Mouse (Mus musculus) embryo, embryonic 11 days (tissue): ENCODE results near the gene Hes7.

Source experiments
- DNase-seq: peaks from one replicate; pipeline ENCODE4 v3.0.0-alpha.2; 2015

Hes7 gene

DNA sequence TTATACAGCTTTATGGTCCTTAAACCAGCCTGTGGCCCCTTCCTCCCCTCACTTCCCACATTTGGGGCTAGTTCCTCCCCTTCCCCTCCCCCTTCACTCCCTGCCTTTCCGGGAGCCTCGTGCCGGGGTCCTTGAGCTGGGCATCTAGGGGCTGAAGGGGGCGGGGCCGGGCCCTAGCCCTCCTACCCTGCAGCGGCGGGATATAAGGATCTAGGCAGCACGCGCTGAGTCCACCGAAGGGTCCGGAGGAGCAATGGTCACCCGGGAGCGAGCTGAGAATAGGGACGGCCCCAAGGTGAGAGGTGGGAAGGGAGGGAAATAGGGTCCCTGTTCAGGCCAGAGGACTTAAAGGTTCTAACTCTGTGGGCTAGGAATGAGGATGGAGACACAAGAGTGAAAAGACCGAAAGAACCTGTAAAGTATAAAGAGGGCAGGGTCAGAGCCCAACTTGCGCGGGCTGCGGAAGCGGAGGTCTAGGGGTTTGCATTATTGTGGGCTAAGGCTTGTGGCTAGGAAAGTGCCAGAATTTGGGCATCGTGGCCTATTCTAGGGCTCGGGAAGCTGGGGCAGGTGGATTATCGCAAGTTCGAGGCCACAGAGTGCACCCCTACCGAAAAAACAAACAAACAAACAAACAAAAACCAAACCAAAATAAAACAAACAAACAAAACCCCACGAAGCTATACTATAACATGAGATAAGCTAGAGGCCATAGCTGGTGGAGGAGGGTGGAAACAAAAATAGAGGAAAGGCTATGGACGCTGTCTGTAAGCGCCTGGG is at the start of gene Hes7:
Hes7 (plus strand) TSS at position 184 of the 780 bp plus-strand sequence.
- DNase-seq: peak; percentile 83

DNA sequence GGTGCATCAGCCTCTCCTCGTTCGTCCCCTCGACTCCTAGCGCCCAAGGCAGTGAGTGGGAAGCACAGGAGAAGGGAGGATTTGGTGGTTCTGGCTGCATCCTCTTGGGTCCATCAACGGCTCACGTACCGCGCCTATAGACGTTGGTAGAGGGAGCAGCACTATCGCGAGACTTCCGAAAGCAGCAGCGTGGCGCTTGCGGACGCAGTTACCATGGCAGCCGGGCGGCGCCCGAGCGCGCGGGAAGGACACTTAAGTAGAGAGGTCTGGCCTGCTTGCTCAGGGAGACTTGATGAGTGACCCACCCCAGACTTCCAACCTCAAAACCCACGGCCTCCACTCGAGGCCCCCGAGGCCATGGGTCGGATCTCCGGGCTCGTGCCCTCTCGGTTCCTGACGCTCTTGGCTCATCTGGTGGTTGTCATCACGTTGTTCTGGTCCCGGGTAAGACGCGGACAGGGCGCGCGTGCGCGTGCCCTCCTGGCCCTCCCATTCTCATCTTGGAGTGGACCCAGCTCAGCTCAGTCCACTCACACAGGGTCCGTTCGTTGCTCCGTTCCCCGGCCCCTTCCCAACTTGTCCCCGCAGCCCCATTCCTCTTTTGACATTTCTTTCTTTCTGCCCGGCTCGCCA is 49.5 kb upstream of the Hes7 start, which contains the start of gene Tmem107:
Tmem107 (plus strand) TSS at position 217 of the 633 bp plus-strand sequence.
- peak; percentile 97 for DNase-seq

DNA sequence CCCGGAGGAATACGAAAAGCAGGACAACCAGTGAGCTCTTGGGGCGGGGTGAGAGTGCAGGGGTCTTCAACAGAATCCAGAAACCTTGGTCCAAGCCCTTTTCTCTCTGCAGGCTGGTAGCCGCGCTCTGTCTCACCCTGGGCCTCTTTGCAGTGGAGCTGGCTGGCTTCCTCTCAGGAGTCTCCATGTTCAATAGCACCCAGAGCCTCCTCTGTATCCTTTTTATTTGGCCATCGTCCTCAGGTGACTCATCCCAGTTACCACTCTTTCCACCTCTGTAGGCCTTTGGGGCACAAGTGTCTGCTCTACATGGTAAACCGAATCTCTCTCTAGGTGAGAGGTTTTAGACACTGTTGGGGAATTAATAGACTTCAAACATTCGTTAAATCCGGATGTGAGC is 48.9 kb upstream of the Hes7 start:
- no peak for DNase-seq

DNA sequence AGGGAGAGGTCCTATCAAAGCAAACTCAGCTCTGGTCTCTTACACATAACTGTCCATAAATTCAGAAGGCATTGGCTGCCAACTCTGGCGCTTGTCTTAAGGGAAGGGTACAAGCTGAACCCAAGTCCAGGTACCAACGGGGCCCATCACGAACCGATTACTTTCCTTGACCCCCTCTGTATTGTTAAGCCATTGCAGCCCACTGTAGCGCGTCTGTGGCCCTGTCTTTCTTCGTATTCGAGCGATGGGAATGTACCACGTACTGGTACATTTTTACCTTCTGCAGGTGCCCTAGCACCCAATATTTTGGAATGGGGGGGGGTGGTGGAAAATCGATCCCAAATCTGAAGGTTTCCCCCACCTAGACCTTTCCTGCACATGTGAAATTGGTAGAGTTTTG is 48.0 kb upstream of the Hes7 start:
- DNase-seq: no peak

DNA sequence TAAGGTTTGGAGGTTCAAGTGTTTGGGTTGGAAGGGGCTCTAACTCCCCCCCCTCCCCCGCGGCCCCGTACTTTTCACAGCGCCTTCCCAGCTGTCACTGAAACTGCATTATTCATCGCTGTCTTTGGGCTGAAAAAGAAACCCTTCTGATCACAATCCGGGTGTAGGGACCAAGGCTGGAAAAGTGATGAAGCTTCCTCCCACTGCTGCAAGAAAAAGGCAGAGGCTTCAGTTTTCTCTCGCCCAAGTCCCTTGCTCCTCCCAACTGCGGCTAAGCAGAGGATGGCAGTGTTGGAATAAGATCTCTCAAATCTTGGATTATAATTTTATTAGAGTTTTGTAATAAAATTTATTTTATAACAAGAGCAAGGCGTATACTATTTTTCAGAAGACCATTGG is 47.5 kb upstream of the Hes7 start:
- no peak for DNase-seq

DNA sequence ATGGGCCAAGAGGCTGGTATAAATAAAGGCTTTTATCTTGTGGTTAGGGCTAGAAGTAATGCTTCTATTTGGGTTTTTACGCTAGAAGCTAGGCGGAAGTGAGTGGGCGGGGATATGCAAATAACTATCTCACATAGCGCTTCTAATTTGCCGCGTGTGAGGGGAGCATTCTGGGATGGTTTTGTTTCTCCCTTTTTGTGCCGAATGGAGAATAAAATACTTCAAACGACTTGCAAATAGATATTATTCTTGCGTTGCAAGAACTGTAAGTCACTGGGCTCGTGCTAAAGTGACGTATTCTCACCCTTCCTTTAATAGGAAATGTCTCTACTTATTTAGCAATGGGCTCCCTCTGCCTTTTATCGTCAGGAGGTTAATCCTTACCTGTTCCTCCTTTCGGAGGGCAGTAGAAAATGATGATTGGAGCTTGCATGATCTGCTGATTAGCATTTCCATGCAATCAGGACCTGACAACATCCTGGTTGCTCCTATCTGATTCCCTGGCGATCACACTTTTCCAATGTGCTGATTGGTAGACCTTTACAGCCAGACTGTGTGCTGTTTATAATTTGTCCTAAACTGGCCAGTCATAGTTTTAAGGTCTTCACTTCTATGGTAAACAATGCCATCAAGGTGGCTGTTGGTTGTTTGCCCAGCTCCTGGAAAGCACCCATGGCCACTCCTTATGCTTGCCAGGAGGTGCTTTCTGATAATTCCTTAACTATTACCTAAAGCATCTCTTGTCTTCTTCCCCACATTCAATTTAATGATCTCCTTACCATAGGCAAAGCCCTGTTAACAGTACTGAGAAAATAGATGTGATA is 46.9 kb upstream of the Hes7 start:
- DNase-seq: peak; percentile 95

DNA sequence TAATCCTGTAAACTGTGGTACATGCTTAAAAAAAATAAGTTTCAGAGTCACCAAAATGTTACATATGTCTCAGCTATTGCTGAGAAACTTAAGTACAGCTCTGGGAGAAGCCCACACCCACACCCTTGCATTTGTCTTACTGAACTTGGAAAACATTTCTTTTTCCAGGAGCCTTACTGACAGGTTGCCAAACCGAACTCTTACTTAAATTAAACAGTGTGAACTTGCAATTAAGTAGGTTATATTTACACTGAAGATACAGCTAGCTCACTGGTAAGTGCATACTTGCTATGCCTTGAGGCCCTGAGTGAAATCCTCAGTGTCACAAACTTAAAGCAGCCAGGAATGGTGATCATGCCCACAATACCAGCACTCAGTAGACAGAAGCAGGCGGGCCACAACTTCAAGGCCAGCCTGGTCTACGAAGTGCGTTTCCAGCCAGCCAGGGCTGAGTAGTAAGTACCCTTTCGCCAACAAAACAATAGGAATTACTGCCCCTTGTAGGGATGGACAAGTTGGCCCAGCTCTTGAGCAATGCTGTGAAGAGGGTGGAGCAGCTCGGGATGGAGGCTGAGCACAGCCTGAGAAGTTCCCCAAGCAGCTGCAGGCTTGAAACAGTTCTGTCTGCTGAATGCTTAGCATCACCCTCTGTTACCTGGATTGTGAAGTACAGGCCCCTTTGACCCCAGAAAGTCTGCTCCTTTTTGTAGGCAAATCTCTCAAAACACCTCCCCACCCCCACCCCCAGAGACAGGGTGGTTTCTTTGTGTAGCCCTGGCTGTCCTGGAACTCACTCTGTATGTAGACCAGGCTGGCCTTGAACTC is 46.0 kb upstream of the Hes7 start:
- no peak for DNase-seq

DNA sequence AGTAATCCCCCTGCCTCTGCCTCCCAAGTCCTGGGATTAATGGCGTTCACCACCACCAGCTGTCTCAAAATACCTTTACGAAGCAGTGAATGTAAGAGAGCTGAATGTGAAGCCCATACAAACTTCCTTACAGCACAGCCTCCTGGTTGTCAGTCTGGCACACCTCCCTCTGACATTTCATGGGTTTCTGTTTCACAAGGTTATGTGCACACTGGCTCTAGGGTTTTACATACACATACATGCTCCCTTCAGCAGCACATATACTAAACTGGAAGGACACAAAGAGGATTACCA is 45.5 kb upstream of the Hes7 start:
- no peak for DNase-seq

DNA sequence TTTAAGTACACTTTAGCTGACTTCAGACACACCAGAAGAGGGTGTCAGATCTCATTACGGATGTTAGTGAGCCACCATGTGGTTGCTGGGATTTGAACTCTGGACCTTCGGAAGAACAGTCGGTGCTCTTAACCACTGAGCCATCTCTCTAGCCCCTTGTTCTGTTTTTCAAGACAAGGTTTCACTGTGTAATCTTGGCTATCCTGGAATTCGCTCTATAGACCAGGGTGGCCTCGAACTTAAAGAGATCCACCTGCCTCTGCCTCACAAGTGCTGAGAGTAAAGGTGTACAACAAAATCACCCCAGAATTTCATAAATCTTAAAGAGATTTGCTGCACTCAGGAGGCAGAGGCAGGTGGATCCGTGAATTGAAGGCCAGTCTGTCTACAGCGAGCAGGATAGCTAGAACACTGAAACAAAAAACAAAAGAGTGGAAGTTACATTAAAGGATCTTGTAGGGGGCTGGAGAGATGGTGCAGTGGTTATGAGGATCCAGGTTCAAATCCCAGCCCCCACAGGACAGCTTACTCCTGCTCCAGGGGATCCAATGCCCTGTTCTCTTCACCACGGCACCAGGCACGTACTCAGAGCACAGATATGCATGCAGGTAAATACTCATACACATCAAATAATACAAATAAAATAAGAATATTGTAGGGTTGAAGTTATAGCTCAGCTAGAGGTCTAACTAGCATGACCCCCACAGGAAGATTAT is 44.3 kb upstream of the Hes7 start:
- DNase-seq: no peak

DNA sequence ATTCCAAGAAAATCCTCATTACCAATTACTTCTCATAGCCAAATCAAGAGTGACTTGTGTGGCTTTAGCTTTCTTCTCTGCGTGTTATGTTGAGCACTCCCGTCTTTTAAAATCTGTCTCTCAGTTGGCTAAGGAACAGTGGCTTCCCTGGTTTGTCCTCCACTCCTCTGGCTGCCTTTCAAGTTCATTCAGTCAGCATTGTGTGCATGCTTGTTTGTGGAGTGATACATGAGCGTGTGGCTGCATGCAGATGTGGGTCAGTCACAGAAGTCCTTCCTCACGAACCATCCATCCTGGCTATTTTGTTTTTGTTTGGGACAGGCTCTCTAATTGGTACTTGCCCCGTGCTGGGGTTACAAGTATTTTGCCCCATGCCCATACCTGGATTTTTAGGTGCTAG is 43.6 kb upstream of the Hes7 start:
- DNase-seq: no peak

DNA sequence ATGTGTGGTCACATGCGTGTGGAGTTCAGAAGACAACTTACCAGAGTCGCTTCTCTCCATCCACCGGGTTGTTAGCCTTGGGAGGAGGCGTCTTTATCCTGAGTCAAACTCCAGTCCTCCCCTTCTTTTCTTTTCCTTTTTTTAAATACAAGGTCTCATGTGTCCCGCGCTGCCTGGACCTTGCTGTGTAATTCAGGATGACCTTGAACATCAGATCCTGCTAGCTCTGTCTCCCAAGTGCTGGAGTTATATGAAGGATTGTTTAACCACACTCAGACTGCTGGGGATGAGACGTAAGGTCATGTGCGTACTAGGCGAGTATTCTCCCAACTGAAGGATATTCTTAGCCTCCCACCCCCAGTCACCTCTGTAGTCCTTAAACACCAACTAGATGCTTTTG is 42.9 kb upstream of the Hes7 start:
- DNase-seq: no peak

DNA sequence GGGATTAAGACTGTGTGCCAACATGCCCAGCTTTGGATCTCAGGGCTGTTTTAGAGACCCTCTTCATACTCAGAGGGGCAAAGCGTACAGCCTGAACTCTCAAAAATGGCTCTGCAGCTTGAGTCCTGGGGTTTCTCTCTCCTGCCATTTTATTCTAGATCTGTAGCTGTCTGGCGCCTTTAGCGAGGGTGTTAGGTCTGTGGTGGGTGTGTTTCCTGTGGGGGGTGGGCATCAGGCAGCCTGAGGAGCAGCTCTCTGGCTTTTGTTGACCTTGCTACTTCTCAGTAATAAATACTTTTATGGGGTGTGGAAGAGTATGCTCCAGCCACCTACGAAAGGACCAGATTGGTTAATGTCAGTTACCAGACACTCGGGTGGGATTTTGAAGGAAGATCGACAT is 42.2 kb upstream of the Hes7 start:
- DNase-seq: no peak

DNA sequence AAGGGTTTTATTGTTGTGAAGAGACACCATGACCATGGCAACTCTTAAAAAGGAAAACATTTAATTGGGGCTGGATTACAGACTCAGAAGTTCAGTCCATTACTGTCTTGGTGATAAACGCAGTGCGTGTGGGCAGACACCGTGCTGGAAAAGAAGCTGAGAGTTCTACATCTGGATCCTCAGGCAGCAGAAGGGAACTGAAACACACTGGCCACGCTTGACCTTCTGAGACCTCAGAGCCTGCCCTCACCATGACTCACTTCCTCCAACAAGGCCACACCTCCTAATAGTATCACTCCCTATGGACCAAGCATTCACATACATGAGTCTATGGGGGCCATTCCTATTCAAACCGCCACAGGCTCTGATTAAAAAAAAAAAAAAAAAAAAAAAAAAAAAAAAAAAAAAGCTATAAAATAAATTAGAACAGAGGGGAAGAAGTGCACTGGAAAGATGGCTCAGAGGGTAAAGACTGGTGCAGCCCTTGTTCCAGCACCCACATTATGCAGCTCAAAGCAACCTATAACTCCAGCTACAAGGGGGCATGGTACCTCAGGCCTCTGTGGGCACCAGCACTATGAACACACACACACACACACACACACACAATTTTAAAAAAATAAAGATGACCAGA is 41.3 kb upstream of the Hes7 start:
- DNase-seq: no peak

DNA sequence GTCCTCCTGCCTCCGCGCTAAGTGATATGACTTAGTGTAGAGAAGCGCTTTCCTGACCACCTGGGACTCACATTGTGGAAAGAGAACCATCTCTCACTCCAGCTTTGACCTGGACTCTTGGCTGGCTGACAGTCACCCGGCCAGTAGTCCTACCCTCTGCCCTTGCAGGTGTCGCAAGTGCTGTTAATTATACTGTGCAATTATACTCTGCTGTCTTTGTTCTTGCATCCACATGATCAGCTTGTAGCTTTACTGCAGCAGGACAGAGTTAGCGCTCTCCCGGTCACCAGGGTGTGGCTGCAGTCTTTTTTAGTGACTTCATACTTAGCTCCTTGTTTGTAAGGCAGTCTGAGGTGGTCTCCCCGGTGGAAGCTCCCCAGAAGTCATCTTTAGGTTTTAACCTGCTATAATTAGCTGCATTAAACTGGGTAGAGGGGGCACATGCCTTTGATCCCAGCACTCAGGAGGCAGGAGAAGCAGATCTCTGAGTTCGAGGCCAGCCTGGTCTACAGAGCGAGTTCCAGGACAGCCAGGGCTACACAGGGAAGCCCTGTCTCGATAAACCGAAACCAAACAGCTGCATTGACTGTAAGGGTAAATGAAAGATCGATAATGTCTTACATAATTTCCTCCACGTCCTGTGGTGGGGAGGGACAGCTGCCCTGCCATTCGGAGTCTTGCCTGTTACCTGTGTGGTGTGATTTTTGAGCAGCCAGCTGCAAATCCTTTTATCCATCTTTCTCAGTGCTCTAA is 39.9 kb upstream of the Hes7 start:
- DNase-seq: no peak

DNA sequence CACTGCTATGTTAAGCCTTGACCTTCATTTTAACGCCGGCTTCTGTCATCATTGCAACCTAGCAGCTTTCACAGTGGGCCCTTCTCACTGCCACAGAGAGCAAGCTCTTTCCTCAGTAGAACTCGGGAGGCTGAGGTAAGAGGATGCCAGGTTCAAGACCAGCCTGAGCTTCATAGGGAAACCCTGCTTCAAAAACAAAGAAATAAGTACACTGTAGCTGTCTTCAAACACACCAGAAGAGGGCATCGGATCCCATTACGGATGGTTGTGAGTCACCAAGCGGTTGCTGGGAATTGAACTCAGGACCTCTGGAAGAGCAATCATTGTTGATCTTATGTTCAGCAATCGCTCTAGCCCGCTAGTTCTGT is 39.4 kb upstream of the Hes7 start:
- no peak for DNase-seq

DNA sequence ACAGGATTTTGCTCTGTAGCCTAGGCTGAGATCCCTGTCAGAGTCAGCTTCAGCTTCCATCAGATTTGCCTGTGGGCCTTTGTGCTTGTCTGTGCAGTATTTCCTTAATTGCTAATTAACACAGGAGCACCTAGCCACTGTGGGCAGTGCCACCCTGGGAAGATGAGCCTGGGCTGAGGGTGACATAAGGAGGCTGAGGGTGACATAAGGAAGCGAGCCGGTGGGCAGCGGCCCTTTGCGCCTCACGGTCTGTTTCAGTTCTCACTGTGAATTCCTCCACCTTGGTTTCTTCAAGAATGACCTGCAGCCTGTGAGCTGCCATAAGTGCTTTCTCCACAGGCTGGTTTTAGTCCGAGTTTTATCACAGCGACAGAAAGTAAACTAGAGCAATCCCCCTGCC is 38.6 kb upstream of the Hes7 start:
- DNase-seq: no peak

DNA sequence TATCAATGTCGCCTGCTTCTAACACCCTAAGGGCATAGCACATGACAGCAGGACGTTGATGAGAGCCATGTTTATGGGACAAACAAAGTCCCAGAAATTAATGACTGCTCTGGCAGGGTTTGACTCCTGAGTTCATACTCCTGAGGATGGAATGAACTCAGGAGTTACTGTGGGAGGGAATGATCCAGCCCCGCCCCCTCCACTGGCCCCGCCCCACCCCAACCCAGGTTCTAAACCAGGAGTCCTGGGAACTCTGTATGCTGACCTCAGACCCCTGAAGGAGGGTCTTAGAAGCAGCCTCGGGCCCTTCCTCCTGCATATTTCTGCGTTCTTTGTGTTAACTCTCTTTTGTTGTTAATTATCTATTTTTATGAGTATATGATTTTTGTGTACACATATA is 34.6 kb upstream of the Hes7 start:
- DNase-seq: no peak

DNA sequence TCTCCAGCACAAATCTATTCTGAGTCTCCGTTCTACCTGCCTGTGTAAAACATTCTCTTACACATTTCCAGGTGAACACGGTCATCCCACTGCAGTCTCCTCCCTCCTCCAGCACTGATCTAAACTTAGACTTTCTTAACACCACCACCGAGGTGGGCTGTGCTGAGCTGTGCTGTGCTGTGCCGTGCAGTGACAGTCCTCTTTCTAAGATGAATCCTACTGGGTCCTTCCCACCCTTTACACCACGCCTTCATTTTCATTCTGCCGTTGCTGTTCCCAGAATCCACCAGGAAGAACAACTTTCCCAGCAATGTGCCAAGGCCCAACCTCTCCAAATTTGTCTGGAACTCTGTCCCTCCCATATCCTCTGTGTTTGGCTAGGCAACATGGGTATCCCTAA is 33.8 kb upstream of the Hes7 start:
- DNase-seq: no peak

DNA sequence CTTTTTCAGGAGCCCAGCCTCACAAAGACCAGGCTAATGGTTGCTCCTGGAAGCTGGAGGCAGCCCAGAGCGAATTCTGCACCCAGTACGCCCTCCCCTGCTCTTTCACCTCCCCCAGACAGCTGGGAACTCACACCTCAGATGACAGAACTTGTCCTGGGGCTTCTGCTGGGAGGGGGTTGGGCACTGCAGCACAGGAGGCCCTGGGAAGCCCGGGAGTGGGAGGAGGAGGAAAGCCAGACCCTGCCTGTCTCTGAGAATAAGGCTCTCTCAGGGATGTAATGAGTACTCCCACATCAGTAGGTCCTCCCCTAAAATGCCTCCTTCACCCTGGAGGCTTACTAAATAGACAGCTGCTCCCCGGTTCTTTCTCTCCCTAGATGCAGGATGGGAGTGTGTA is 33.1 kb upstream of the Hes7 start:
- no peak for DNase-seq

DNA sequence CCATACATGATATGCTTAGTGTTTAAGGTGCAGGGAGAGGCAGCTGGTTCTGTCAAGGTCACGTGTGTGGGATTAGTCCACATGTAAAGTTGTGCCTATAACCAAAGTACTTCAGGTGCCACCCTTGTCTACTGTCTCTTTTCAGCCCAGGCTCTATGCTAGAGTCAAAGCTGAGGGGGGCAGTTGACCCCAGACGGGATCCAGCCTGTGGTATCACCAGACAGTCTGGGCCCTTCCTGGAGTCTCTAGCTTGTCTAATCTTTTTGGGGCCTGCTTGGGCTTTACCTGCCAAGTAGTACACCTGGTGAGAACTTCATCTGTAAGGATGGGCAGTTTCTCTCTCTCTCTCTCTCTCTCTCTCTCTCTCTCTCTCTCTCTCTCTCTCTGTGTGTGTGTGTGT is 32.6 kb upstream of the Hes7 start:
- DNase-seq: no peak
